Mouse (Mus musculus): ENCODE data around the gene Wnt7b. TPM values are rescaled to one million over a fixed set of nuclear protein-coding genes. Genes with fewer than 3 reads are reported as not detected.
A peak's percentile ranks its signal among the peaks of the same experiment; 100 is the strongest.

The Wnt7b gene
- polyA plus RNA-seq, 1 experiment: not detected

DNA sequence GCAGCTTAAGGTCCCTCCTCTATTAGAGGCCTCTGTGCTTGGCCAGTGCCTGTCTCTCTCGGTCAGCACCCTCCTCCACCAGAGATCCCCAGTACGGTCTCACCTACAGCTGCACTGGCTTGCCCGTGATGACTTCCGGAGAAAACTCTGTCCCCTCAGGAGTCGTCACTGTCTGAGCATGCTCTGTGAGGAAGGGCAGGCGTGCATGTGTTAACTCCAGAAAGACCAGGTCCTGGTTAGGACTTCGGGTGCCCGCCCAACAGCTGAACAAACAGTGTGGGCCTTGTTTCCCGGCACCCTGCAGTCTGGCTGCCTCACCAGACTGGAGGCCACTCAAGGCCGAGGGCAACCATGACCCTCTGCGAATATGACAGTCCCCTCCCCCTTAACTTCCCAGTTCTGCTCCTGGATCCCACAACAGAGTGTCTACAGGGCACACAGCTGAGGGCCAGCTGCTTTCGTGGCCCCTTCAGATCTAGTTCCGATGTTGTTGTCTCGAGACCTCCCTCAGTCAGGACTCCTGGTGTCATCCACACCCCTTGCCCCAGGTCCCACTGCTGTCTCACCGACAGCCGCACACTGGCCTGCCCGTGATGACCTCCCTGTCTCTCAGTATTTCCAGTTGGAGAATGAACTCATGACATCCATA, 23.8 kb upstream of the Wnt7b start:
- H3K4me3 ChIP-seq (ENCODE audit: insufficient read depth, low read depth, low read length): peak overlapping the region; percentile 31
- H3K27ac ChIP-seq (replicated peaks; ENCODE audit: low read depth, low read length): 0 out of 2 replicates have a peak overlapping the region, but pooled peaks have one; percentile 23
- H3K4me1 ChIP-seq (ENCODE audit: control insufficient read depth, insufficient read depth, insufficient read length, low read length): peaks cover 13% of the 10 kb centered on the region

DNA sequence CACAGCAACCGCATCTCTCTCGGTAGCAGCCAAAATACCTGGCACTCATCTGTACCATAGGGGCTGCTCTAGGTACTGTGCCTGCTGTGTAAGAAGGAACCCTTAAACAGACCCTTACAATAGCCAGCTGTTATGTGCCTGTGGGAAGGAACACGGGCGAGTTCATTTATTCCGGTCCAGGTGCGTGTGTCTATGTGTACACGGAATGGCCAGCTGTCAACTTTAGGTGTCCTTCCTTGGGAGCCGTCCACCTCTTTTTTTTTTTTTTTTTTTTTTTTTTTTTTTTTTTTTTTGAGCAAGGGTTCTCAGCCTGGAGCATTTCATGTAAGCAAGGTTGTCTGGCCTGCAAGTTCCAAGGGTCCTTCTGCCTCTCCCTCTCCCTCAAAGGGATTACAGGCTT, 22.7 kb upstream of the Wnt7b start:
- H3K4me1 ChIP-seq (ENCODE audit: control insufficient read depth, insufficient read depth, insufficient read length, low read length): peaks cover 16% of the 10 kb centered on the region
- no peak overlapping the region for H3K27ac ChIP-seq (replicated peaks; ENCODE audit: low read depth, low read length)
- H3K4me3 ChIP-seq (ENCODE audit: insufficient read depth, low read depth, low read length): no peak overlapping the region

DNA sequence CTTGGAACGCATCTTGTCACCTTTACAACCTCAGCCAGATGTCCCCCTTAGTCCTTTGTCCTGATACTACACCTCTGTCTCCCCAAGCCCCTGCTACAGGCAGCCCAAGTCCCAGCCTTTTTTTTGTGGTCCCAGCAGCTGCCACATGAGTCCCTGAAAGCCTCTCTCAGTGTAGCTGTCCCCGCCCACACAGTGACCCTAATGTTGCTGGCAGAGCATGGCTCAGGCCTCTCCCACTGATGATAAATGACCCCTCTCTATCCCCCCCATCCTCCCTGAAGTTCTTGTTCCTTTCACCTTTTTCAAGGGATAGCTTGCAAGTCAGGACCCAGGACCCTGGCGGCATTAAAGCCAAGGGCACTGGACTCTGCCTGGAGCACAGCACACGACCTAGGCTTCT, 22.2 kb upstream of the Wnt7b start:
- Histone ChIP-seq H3K4me1 (ENCODE audit: control insufficient read depth, insufficient read depth, insufficient read length, low read length) (peaks cover 18% of the 10 kb centered on the region), H3K4me3 (ENCODE audit: insufficient read depth, low read depth, low read length) (no peak overlapping the region), H3K27ac (replicated peaks; ENCODE audit: low read depth, low read length) (no peak overlapping the region)

DNA sequence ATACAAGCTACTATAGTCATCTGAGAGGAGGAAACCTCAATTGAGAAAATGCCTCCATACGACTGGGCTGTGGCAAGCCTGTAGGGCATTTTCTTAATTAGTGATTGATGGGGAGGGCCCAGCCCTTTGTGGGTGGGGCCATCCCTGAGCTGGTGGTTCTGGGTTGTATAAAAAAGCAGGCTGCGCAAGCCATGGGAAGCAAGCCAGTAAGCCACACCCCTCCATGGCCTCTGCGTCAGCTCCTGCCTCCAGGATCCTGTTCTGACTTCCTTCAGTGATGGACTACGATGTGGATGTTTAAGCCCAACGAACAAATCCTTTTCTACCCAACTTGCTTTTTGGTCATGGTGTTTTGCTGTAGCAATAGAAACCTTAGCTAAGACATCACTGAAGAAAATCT, 21.1 kb upstream of the Wnt7b start:
- no peak overlapping the region for H3K4me3 ChIP-seq (ENCODE audit: insufficient read depth, low read depth, low read length)
- H3K27ac ChIP-seq (replicated peaks; ENCODE audit: low read depth, low read length): peak overlapping the region; percentile 45
- peaks cover 23% of the 10 kb centered on the region for H3K4me1 ChIP-seq (ENCODE audit: control insufficient read depth, insufficient read depth, insufficient read length, low read length)

DNA sequence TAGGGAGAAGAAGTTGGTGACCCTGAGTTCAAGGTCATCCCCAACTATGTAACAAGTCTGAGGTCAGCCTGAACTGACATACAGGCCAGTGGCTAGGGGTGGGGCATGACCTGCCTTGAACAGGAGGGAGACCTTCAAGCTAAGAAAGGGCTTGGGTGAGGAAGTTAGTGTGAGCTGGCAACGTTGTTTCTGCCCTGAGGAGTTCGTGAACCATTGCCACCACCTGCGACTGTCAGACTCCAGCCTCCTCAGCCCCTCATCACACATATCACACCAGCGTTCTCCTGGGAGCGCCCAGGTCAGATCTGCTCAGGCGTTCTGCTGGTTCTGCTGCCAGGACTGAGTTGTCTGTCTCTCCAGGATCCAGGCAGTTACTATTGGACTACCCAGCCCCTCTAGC, 20.5 kb upstream of the Wnt7b start:
- peaks cover 23% of the 10 kb centered on the region for H3K4me1 ChIP-seq (ENCODE audit: control insufficient read depth, insufficient read depth, insufficient read length, low read length)
- H3K4me3 ChIP-seq (ENCODE audit: insufficient read depth, low read depth, low read length): no peak overlapping the region

DNA sequence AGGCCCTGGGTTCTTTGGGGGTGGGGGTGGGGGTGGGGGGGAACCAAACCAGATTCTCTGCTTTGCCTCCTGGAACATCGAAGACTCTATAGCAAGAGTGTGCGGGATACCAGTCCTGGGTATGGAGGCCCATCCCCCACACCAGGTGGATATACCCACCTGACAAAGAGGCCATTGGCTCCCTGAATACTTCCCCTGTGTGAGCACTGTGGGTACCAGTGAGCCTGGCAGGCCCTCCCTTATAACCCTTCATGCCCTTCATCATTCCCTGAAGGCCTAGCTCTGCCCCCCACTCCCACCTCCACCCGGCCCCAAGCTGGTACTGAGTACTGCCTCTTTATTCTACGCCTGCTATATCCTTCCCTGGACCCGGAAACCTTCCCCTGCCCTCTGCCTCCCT, 19.7 kb upstream of the Wnt7b start:
- no peak overlapping the region for H3K4me3 ChIP-seq (ENCODE audit: insufficient read depth, low read depth, low read length)
- no peak overlapping the region for H3K27ac ChIP-seq (replicated peaks; ENCODE audit: low read depth, low read length)
- H3K4me1 ChIP-seq (ENCODE audit: control insufficient read depth, insufficient read depth, insufficient read length, low read length): peaks cover 23% of the 10 kb centered on the region

More for the DNA sequence above, 20.5 kb upstream of the Wnt7b start:
- no peak overlapping the region for H3K27ac ChIP-seq (replicated peaks; ENCODE audit: low read depth, low read length)

DNA sequence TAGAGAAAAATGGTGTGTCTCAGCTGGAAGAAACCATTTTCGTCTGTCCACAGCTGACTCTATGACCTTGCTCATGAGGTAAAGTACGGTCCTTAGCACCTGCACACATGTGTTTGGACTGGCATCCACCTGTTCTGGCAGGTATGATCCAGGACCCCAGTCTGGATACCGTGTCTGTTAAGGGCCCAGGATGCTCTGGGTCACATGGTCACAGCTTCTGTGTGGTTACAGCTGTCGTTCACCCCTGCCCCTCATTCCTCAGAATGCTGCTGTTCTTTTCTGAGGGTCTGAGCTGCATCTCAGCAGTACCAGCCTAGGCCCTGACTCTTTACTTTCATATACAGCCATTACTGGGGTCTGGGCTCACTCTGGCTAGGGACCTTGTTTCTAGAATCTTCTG, 18.9 kb upstream of the Wnt7b start:
- H3K27ac ChIP-seq (replicated peaks; ENCODE audit: low read depth, low read length): peak overlapping the region; percentile 93
- no peak overlapping the region for H3K4me3 ChIP-seq (ENCODE audit: insufficient read depth, low read depth, low read length)
- peaks cover 23% of the 10 kb centered on the region for H3K4me1 ChIP-seq (ENCODE audit: control insufficient read depth, insufficient read depth, insufficient read length, low read length)

DNA sequence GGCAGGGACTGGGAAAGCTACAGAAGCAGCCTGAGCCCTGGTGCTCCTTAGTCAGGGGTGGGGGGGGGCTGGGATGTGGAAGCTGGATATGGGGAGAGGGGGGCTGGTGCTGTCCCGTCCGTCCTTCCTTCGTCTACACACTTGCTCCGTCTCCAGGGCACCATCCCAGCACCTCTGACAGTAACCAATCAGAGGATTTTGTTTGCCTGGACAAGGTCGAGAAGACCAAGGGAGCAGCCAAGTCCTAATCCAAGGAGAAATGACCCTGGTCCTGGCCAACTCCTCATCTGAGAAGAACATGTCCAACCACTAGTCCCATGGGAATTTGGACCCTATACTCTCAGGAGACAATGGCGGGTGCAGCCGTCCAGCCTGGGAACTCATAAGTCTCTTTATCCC, 18.4 kb upstream of the Wnt7b start:
- H3K27ac ChIP-seq (replicated peaks; ENCODE audit: low read depth, low read length): peak overlapping the region; percentile 93
- H3K4me1 ChIP-seq (ENCODE audit: control insufficient read depth, insufficient read depth, insufficient read length, low read length): peaks cover 23% of the 10 kb centered on the region
- no peak overlapping the region for H3K4me3 ChIP-seq (ENCODE audit: insufficient read depth, low read depth, low read length)

DNA sequence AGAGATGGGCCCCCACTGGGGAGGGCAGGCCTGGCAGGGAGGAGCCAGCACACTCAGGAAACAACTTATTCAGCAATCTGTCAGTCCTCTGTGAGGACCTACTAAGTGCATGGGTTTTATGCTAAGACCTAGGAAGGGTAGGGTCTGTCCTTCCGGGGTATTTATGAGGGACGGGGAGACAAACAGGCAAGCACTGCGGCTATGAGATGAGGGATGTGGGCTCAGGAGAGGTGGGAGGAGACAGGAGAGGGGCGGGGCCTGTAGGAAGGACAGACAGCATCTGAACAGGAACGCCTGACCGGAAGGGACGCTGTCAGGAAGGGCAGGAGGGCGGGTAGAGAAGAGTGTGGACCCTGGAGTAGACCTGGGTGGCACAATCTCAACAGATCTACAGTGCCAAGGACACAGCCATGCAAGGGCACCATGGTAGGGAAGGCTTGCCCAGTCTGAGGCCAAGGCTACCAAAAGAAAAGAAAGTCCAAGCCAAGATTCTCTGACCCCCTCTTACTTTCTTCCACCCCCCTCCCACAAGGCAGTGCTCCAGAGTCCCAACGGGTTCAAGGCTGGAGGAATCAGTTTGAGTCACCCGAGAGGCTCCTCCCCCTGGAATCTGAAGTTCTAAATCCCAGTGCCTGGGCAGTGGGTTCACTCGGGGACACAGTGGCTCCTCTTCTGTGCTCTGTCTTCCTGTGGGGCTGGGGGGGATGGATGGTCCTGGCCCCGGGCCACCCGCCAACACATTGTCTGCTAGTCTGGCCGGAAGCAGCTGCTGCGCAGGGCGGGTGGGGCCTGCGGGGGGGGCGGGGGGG, 17.8 kb upstream of the Wnt7b start:
- Histone ChIP-seq H3K4me1 (ENCODE audit: control insufficient read depth, insufficient read depth, insufficient read length, low read length) (peaks cover 20% of the 10 kb centered on the region), H3K4me3 (ENCODE audit: insufficient read depth, low read depth, low read length) (no peak overlapping the region; the same call in 1 of the 2 replicates), H3K27ac (replicated peaks; ENCODE audit: low read depth, low read length) (peak overlapping the region; percentile 97)

DNA sequence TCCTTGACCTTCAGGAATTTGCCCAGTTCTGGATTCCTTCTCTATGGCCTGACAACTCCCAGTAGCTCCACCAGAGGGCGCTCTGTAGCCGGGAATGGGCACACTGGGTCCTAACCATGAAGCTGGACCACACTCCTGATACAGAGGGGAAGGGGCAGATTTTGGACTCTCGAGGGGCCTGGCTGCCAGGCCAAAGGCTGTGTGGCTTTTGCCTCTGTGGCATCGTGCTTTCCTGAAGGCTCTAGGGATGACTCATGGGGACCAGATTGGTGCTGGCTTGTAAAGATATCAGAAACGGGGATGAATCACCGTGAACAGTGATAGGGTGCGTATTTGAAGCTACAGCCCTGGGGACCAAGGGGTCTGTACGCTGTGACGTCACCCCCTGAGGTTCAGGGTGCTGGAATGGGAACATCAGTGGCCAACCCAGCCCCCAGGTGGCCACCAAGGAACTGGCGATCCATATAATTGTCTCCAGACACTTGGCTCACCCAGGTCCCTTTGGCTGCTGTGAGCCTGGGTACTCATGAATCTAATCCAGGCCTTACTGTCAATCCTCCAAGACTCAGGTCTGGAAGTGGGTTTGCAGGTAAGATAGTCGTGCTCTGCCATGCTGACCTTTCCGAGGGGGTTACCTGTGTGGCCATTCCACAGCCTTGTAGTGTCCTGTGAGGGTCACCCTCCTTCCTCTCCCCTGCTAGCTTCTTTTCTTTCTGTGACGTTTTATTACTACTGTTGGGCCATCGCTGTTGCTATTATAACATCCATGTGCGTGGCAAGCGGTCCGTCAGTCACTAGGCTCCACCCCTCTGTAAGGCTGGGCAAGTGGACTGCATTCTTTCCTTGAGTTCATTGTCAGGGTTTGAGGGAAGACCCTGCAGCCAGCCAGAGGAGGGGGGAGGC, 17.0 kb upstream of the Wnt7b start:
- no peak overlapping the region for H3K4me3 ChIP-seq (ENCODE audit: insufficient read depth, low read depth, low read length)
- peak overlapping the region; percentile 97 for H3K27ac ChIP-seq (replicated peaks; ENCODE audit: low read depth, low read length)

DNA sequence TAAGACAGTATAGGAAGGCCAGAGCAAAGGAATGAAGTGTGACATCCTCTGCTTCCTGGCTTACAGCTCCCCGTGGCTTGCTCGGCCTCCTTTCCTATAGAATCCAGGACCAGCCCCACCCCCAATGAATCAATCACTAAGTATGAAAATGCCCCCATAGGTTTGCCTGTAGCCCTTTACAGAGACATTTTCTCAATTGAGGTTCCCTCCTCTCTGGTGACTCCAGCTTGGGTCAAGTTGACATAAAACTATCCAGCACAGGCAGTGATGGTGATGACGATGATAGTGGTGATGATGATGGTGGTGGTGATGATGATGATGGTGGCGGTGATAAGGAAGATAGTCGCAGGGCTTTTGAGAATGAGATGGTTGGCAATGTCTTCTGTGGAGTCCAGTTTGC, 16.2 kb upstream of the Wnt7b start:
- Histone ChIP-seq H3K27ac (replicated peaks; ENCODE audit: low read depth, low read length) (no peak overlapping the region), H3K4me3 (ENCODE audit: insufficient read depth, low read depth, low read length) (no peak overlapping the region), H3K4me1 (ENCODE audit: control insufficient read depth, insufficient read depth, insufficient read length, low read length) (peaks cover 20% of the 10 kb centered on the region)

More for the DNA sequence above, 17.0 kb upstream of the Wnt7b start:
- peaks cover 20% of the 10 kb centered on the region for H3K4me1 ChIP-seq (ENCODE audit: control insufficient read depth, insufficient read depth, insufficient read length, low read length)

DNA sequence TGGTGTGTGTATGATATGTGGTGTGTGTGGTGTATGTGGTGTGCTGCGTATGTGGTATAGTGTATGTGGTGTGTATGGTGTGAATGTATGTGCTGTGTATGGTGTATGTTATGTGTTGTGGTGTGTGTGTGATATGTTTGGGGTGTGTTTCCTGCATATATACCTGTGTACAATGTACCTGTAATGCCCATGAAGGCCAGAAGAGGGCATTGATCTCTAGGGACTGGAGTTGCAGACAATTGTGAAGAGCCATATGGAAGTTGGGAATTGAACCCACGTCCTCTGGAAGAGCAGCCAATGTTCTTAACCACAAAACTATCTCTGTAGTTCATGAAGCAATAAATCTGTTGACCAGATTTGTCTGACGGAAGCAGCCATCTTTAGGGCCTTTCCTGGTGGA, 15.1 kb upstream of the Wnt7b start:
- no peak overlapping the region for H3K4me3 ChIP-seq (ENCODE audit: insufficient read depth, low read depth, low read length)
- H3K4me1 ChIP-seq (ENCODE audit: control insufficient read depth, insufficient read depth, insufficient read length, low read length): peaks cover 17% of the 10 kb centered on the region
- H3K27ac ChIP-seq (replicated peaks; ENCODE audit: low read depth, low read length): no peak overlapping the region

DNA sequence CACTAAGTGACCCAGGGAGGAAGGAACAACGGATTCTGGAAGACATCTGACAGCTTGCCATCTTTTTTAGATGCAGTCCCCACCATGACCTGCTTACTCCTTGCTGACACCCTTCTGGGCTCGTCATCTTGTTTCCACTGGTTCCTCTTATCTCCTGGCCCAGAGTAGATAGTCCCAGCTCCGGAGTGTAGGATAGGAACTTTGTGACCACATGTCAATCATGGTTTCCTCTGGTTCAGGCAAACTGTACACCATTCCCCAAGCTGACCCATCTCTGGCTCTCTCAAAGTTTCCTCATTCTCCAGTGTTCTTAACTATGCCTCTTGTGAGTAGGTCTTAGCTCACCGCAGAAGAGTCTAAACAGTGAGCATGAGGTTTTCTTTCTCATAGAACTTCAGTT, 10.4 kb upstream of the Wnt7b start:
- Histone ChIP-seq H3K4me3 (ENCODE audit: insufficient read depth, low read depth, low read length) (no peak overlapping the region), H3K4me1 (ENCODE audit: control insufficient read depth, insufficient read depth, insufficient read length, low read length) (no peaks in the 10 kb centered on the region), H3K27ac (replicated peaks; ENCODE audit: low read depth, low read length) (no peak overlapping the region)

DNA sequence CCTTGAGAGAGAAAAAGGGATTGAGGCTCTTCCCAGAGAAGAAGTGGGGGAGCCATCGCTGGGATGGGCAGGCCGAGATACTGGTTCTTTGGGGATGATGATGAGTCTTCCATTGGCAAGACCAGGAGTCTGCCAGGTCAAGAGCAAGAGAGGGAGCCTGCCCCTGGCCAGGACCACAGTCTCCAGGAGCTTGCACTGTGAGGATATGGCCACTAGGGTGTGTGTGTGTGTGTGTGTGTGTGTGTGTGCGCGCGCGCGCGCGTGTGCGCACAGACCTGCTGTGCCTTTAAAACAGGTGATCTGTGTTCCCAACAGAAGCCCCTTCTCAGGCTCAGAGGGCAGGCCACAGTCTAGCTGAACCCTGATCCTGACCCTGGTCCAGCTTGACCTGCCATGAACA, 8.6 kb upstream of the Wnt7b start:
- no peaks in the 10 kb centered on the region for H3K4me1 ChIP-seq (ENCODE audit: control insufficient read depth, insufficient read depth, insufficient read length, low read length)
- no peak overlapping the region for H3K4me3 ChIP-seq (ENCODE audit: insufficient read depth, low read depth, low read length)
- H3K27ac ChIP-seq (replicated peaks; ENCODE audit: low read depth, low read length): no peak overlapping the region

DNA sequence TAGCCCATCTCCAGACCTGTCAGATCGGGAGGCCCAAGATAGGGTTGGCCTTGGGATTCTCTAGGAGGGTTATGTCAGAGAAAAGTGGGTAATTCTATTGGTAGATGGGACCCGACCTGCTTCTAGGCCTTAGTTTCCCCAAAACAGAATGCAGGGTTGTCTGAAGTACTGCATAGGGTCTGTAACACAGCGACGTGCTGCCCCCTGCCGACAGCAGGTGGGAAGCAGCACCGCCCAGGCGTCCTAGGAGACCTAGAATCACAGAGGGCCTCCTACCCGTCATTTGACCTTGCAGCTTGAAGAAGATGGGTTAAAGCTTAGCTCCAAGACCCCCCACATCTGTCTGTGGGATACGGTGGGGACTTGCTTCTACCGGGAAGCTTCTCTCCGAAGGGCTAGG, 1.2 kb upstream of the Wnt7b start:
- Histone ChIP-seq H3K4me1 (ENCODE audit: control insufficient read depth, insufficient read depth, insufficient read length, low read length) (no peaks in the 10 kb centered on the region), H3K27ac (replicated peaks; ENCODE audit: low read depth, low read length) (no peak overlapping the region), H3K4me3 (ENCODE audit: insufficient read depth, low read depth, low read length) (no peak overlapping the region)
